Comparison of ENCODE assay signal across 18 mouse cellular contexts in genomic region chr10:59261603-59262002, GRCm38 (mm10). TPM values are rescaled to one million over a fixed set of nuclear protein-coding genes. Genes with fewer than 3 reads are reported as not detected.
DNase-seq lines count a peak whose midpoint lies in the region; ATAC-seq and TF ChIP-seq lines count a peak whose summit lies in the region.
"Had no signal": no experiment of that assay in that cellular context is flagged by ENCODE, and none has a peak within 500 bp of the region (broad histone marks: within the 10 kb centered on the region; RNA-seq: fewer than 3 reads in every experiment).

No protein-coding gene starts in this region.

- H3K27me3 ChIP-seq in kidney, adult 2 months (replicated peaks; ENCODE audit: control insufficient read depth, insufficient read depth, low read length) = no peaks in the 10 kb centered on the region
- no peaks in the 10 kb centered on the region for H3K27me3 ChIP-seq in kidney, embryonic 15.5 days
- no peaks in the 10 kb centered on the region for H3K27me3 ChIP-seq in lung, embryonic 16.5 days (ENCODE audit: control insufficient read depth, insufficient read depth, low read depth, low read length)

- no peak overlapping the region for H3K27ac ChIP-seq in kidney, adult 2 months (ENCODE audit: insufficient read depth, low read depth, low read length)
- H3K27ac ChIP-seq in kidney, embryonic 15.5 days = no peak overlapping the region
- H3K27ac ChIP-seq in lung, embryonic 16.5 days (ENCODE audit: low read length) = no peak overlapping the region
- H3K27ac ChIP-seq: kidney, postnatal 0 days; left cerebral cortex, adult 2 months had no signal

- TF ChIP-seq POLR2A in kidney, adult 2 months (IDR thresholded peaks at IDR 0.05; ENCODE audit: low read depth, low read length) = no peak

- no peak for TF ChIP-seq CTCF in kidney, adult 2 months (conservative IDR thresholded peaks at IDR 0.05; ENCODE audit: insufficient read depth, insufficient read length, low read depth, low read length)

- H3K9me3 ChIP-seq in kidney, embryonic 15.5 days (replicated peaks) = no peaks in the 10 kb centered on the region
- no peaks in the 10 kb centered on the region for H3K9me3 ChIP-seq in lung, embryonic 16.5 days (ENCODE audit: control insufficient read depth, low read length)
- H3K9me3 ChIP-seq: heart, embryonic 10.5 days; megakaryocyte, embryonic 14.5 days had no signal

- WGBS in kidney, adult 2 months = 44% methylated on average over 3 of the region's 3 CpGs
- WGBS in kidney, embryonic 15.5 days = 89% methylated on average over 3 of the region's 3 CpGs
- WGBS in lung, embryonic 16.5 days = 73% methylated on average over 3 of the region's 3 CpGs

- ATAC-seq in kidney, embryonic 15.5 days (replicated peaks; ENCODE audit: low FRiP score) = no peak
- ATAC-seq in lung, embryonic 16.5 days (ENCODE audit: low read depth) = peak; percentile 48

- DNase-seq in adrenal gland, postnatal 14 days = peak; percentile 43
- no peak for DNase-seq in adrenal gland, adult 18-20 months (ENCODE audit: low spot score in 2 of 2)
- peak; percentile 63 for DNase-seq in kidney, adult 2 months
- DNase-seq in lung, postnatal 14 days = no peak
- peak; percentile 82 for DNase-seq in NIH3T3 (ENCODE audit: low read depth)
- DNase-seq in testis, postnatal 14 days (ENCODE audit: low spot score) = no peak
- DNase-seq: adrenal gland, postnatal 10 days; cerebellum, postnatal 10 days; gastrocnemius, postnatal 25 days; heart, postnatal 36 days; thymus, adult 18-20 months had no signal

- no peaks in the 10 kb centered on the region; the same call in 1 of the 2 replicates for H3K4me1 ChIP-seq in kidney, adult 2 months (ENCODE audit: control insufficient read depth, insufficient read depth, low read length)
- H3K4me1 ChIP-seq in kidney, embryonic 15.5 days = peaks cover 9% of the 10 kb centered on the region
- peaks cover 28% of the 10 kb centered on the region for H3K4me1 ChIP-seq in lung, embryonic 16.5 days (replicated peaks; ENCODE audit: control insufficient read depth, insufficient read depth, low read length)

- H3K9ac ChIP-seq in kidney, embryonic 15.5 days = no peak overlapping the region
- H3K9ac ChIP-seq in lung, embryonic 16.5 days (ENCODE audit: low read length) = no peak overlapping the region

- H3K36me3 ChIP-seq in kidney, adult 2 months (ENCODE audit: control insufficient read depth, insufficient read depth, low read length) = no peaks in the 10 kb centered on the region
- H3K36me3 ChIP-seq in kidney, embryonic 15.5 days = no peaks in the 10 kb centered on the region
- H3K36me3 ChIP-seq in lung, embryonic 16.5 days (ENCODE audit: control insufficient read depth, insufficient read depth, low read length) = no peaks in the 10 kb centered on the region
- H3K36me3 ChIP-seq: heart, embryonic 10.5 days had no signal

- H3K4me3 ChIP-seq in kidney, adult 2 months (ENCODE audit: insufficient read depth, low read depth, low read length) = no peak overlapping the region
- no peak overlapping the region for H3K4me3 ChIP-seq in kidney, embryonic 15.5 days (replicated peaks)
- H3K4me3 ChIP-seq in lung, embryonic 16.5 days (ENCODE audit: low read length) = no peak overlapping the region
- H3K4me3 ChIP-seq: erythroblast, embryonic 14.5 days; heart, embryonic 10.5 days; left cerebral cortex, adult 2 months; megakaryocyte, embryonic 14.5 days had no signal

- H3K4me2 ChIP-seq in kidney, embryonic 15.5 days = no peak overlapping the region
- no peak overlapping the region for H3K4me2 ChIP-seq in lung, embryonic 16.5 days (ENCODE audit: low read depth, low read length)

RNA-seq across cellular contexts. Expression of gene Sowahc, which starts 39.9 kb away (rescaled TPM):
- 22.7 and 24.6 TPM in 2 replicates for total RNA-seq in adrenal gland, postnatal 14 days (2021)
- 10 to 100 TPM; 34.8 to 56.6 TPM for total RNA-seq in adrenal gland, adult 18-20 months (2021)
- polyA plus RNA-seq in kidney, adult 2 months (2012; rRNA removed) = 4.3 and 4.6 TPM in 2 replicates
- 10.8 and 12.1 TPM in 2 replicates for polyA plus RNA-seq in kidney, embryonic 15.5 days (2015; fragmentation: Nextera tagmentation; extraction: Ambion mirVana)
- polyA plus RNA-seq in lung, embryonic 16.5 days (2015; fragmentation: Nextera tagmentation; extraction: Ambion mirVana) = 12.8 and 13.7 TPM in 2 replicates
- polyA plus RNA-seq: erythroblast, embryonic 14.5 days had no signal

RNA-seq across cellular contexts. Expression of gene Sept10, which starts 40.0 kb away (rescaled TPM):
- total RNA-seq in adrenal gland, postnatal 14 days (2021) = 52.2 and 54.0 TPM in 2 replicates
- 10 to 100 TPM; 36.5 to 38.8 TPM for total RNA-seq in adrenal gland, adult 18-20 months (2021)
- polyA plus RNA-seq in kidney, adult 2 months (2012; rRNA removed) = 8.1 and 9.1 TPM in 2 replicates
- polyA plus RNA-seq in kidney, embryonic 15.5 days (2015; fragmentation: Nextera tagmentation; extraction: Ambion mirVana) = 52.2 and 55.2 TPM in 2 replicates
- polyA plus RNA-seq in lung, embryonic 16.5 days (2015; fragmentation: Nextera tagmentation; extraction: Ambion mirVana) = 67.0 and 74.6 TPM in 2 replicates
- polyA plus RNA-seq: erythroblast, embryonic 14.5 days had no signal

Comparison
In these comparisons a context has a peak if more than half of its experiments do, and no peak if none do; other contexts are left out.
1. DNase-seq: peak in adrenal gland, postnatal 14 days (single experiment), kidney, adult 2 months (single experiment) and NIH3T3 (single experiment); none in adrenal gland, adult 18-20 months (0 of 2), lung, postnatal 14 days (single experiment) and testis, postnatal 14 days (single experiment).